Mouse (Mus musculus) midbrain, embryonic 13.5 days (tissue): Measurements from ENCODE around the gene Dock3. TPM values are rescaled to one million over a fixed set of nuclear protein-coding genes. Genes with fewer than 3 reads are reported as not detected.

Source experiments
- ATAC-seq: fragments of 200-750 bp; cut with Nextera tagmentation; 2 replicates; pipeline ENCODE4 v1.8.0; 2017; ENCODE audit warnings: mild to moderate bottlenecking, moderate TSS enrichment, moderate library complexity
- H3K27ac ChIP-seq: fragments of 300-500 bp; sonication (generic); 2 replicates; pipeline ENCODE4 v1.5.1; 2015; ENCODE audit warnings: inconsistent platforms, mild to moderate bottlenecking, moderate library complexity
- H3K27me3 ChIP-seq: fragments of 300-500 bp; sonication (generic); 2 replicates; pipeline ENCODE4 v1.6.1; 2015; ENCODE audit warnings: mild to moderate bottlenecking, inconsistent platforms
- H3K36me3 ChIP-seq: fragments of 300-500 bp; sonication (generic); 2 replicates; pipeline ENCODE4 v1.6.1; 2015; ENCODE audit warnings: mild to moderate bottlenecking, inconsistent platforms
- H3K4me1 ChIP-seq: fragments of 300-500 bp; sonication (generic); replicated peaks from 2 replicates; pipeline ENCODE4 v1.6.1; 2015; ENCODE audit warnings: inconsistent platforms
- H3K4me2 ChIP-seq: fragments of 300-500 bp; sonication (generic); replicated peaks from 2 replicates; pipeline ENCODE4 v1.6.1; 2015; ENCODE audit warnings: moderate library complexity, mild to moderate bottlenecking, inconsistent platforms
- H3K4me3 ChIP-seq: fragments of 300-500 bp; sonication (generic); replicated peaks from 2 replicates; pipeline ENCODE4 v1.5.1; 2015; ENCODE audit warnings: mild to moderate bottlenecking, inconsistent platforms
- H3K9ac ChIP-seq: fragments of 300-500 bp; sonication (generic); replicated peaks from 2 replicates; pipeline ENCODE4 v1.6.1; 2015; ENCODE audit warnings: mild to moderate bottlenecking, inconsistent platforms
- H3K9me3 ChIP-seq: fragments of 300-500 bp; sonication (generic); 2 replicates; pipeline ENCODE4 v1.6.1; 2016; ENCODE audit warnings: mild to moderate bottlenecking, inconsistent platforms
- WGBS: fragments of 180-500 bp; shearing (Covaris S2); methylation state at CpG from one replicate; pipeline ENCODE4 v1.1.7; 2015; 5-methylcytosine and 5-hydroxymethylcytosine counted together
- polyA plus RNA-seq: library from polyadenylated mRNA; unstranded; fragments of >200 nt; fragmentation: Nextera tagmentation; extraction: Ambion mirVana; gene quantifications from 2 replicates; pipeline ENCODE4 v1.2.1, GENCODE M21; 2015

The Dock3 gene
- 14.0 and 20.2 TPM in 2 replicates for polyA plus RNA-seq

GRCm38 (mm10) chr9:107231539-107232139 lies at the start of gene Dock3:
Dock3 (minus strand) TSS chr9:107231909.
- WGBS = under 1% methylated on average over 74 of the region's 87 CpGs
- peak within 1 kb of the TSS; percentile 95 for H3K27ac ChIP-seq
- H3K9ac ChIP-seq = peak within 1 kb of the TSS; percentile 92
- no peaks in the 10 kb centered on the region for H3K9me3 ChIP-seq
- peak within 1 kb of the TSS; percentile 72 for H3K4me2 ChIP-seq
- H3K27me3 ChIP-seq = peaks cover 41% of the 10 kb centered on the region
- H3K36me3 ChIP-seq = no peaks in the 10 kb centered on the region
- H3K4me3 ChIP-seq = peak within 1 kb of the TSS; percentile 93
- peak; percentile 93 for ATAC-seq
- peaks cover 13% of the 10 kb centered on the region for H3K4me1 ChIP-seq

- no peak for ATAC-seq
- Histone ChIP-seq H3K9ac (0 out of 2 replicates have a peak overlapping the region, but pooled peaks have one; percentile 11), H3K4me1 (peaks cover 25% of the 10 kb centered on the region), H3K36me3 (no peaks in the 10 kb centered on the region), H3K4me3 (no peak overlapping the region), H3K27ac (no peak overlapping the region), H3K4me2 (peak overlapping the region; percentile 15; the same call in 1 of the 2 replicates), H3K27me3 (no peaks in the 10 kb centered on the region), H3K9me3 (no peaks in the 10 kb centered on the region)
- WGBS = 46% methylated on average over 13 of the region's 13 CpGs
These were observed 48.8 kb upstream of the Dock3 start for GRCm38 (mm10) chr9:107280322-107281027.

- Histone ChIP-seq H3K4me3 (no peak overlapping the region), H3K27ac (no peak overlapping the region; the same call in 1 of the 2 replicates), H3K9me3 (no peaks in the 10 kb centered on the region), H3K4me2 (peak overlapping the region; percentile 15; the same call in 1 of the 2 replicates), H3K9ac (0 out of 2 replicates have a peak overlapping the region, but pooled peaks have one; percentile 11), H3K4me1 (peaks cover 25% of the 10 kb centered on the region), H3K36me3 (no peaks in the 10 kb centered on the region), H3K27me3 (no peaks in the 10 kb centered on the region)
- 0 out of 2 replicates have a peak, but pooled peaks have one; percentile 45 for ATAC-seq
- 24% methylated on average over 16 of the region's 16 CpGs for WGBS
These were observed 47.9 kb upstream of the Dock3 start for GRCm38 (mm10) chr9:107279378-107280321.

GRCm38 (mm10) chr9:107278527-107279377 lies 47.0 kb upstream of the Dock3 start:
- peak; percentile 56 for ATAC-seq
- 57% methylated on average over 8 of the region's 8 CpGs for WGBS
- Histone ChIP-seq H3K9me3 (no peaks in the 10 kb centered on the region), H3K4me1 (peaks cover 25% of the 10 kb centered on the region), H3K27me3 (no peaks in the 10 kb centered on the region), H3K4me2 (no peak overlapping the region), H3K4me3 (no peak overlapping the region), H3K9ac (no peak overlapping the region), H3K27ac (no peak overlapping the region), H3K36me3 (no peaks in the 10 kb centered on the region)

GRCm38 (mm10) chr9:107278126-107278525 lies 46.4 kb upstream of the Dock3 start:
- no peak overlapping the region for H3K27ac ChIP-seq
- no peak for ATAC-seq

GRCm38 (mm10) chr9:107277603-107278002 lies 45.9 kb upstream of the Dock3 start:
- no peaks in the 10 kb centered on the region for H3K36me3 ChIP-seq
- H3K4me3 ChIP-seq = no peak overlapping the region
- H3K27me3 ChIP-seq = no peaks in the 10 kb centered on the region
- H3K9ac ChIP-seq = no peak overlapping the region
- peaks cover 25% of the 10 kb centered on the region for H3K4me1 ChIP-seq
- H3K9me3 ChIP-seq = no peaks in the 10 kb centered on the region
- H3K4me2 ChIP-seq = no peak overlapping the region
- 86% methylated on average over 7 of the region's 7 CpGs for WGBS
- H3K27ac ChIP-seq = no peak overlapping the region
- ATAC-seq = no peak

More at GRCm38 (mm10) chr9:107278126-107278525, 46.4 kb upstream of the Dock3 start:
- Histone ChIP-seq H3K27me3 (no peaks in the 10 kb centered on the region), H3K36me3 (no peaks in the 10 kb centered on the region), H3K9me3 (no peaks in the 10 kb centered on the region), H3K4me2 (no peak overlapping the region), H3K9ac (no peak overlapping the region), H3K4me1 (peaks cover 25% of the 10 kb centered on the region), H3K4me3 (no peak overlapping the region)
- WGBS = 40% methylated on average over 4 of the region's 4 CpGs

- ATAC-seq = no peak
- WGBS = 87% methylated on average over 5 of the region's 5 CpGs
These were observed 44.0 kb upstream of the Dock3 start for GRCm38 (mm10) chr9:107275710-107276109.

GRCm38 (mm10) chr9:107274751-107275150 lies 43.0 kb upstream of the Dock3 start:
- 84% methylated on average over 6 of the region's 6 CpGs for WGBS
- H3K4me1 ChIP-seq = peaks cover 16% of the 10 kb centered on the region
- no peaks in the 10 kb centered on the region for H3K27me3 ChIP-seq
- no peaks in the 10 kb centered on the region for H3K9me3 ChIP-seq
- ATAC-seq = no peak
- no peak overlapping the region for H3K9ac ChIP-seq
- H3K27ac ChIP-seq = no peak overlapping the region
- no peaks in the 10 kb centered on the region for H3K36me3 ChIP-seq
- no peak overlapping the region for H3K4me3 ChIP-seq
- no peak overlapping the region for H3K4me2 ChIP-seq

More at GRCm38 (mm10) chr9:107275710-107276109, 44.0 kb upstream of the Dock3 start:
- H3K4me3 ChIP-seq = no peak overlapping the region
- no peaks in the 10 kb centered on the region for H3K36me3 ChIP-seq
- no peak overlapping the region for H3K4me2 ChIP-seq
- H3K4me1 ChIP-seq = peaks cover 25% of the 10 kb centered on the region
- no peaks in the 10 kb centered on the region for H3K27me3 ChIP-seq
- H3K9me3 ChIP-seq = no peaks in the 10 kb centered on the region
- H3K27ac ChIP-seq = no peak overlapping the region
- no peak overlapping the region for H3K9ac ChIP-seq

GRCm38 (mm10) chr9:107273184-107273583 lies 41.5 kb upstream of the Dock3 start:
- peaks cover under 1% of the 10 kb centered on the region; the same call in 1 of the 2 replicates for H3K4me1 ChIP-seq
- 82% methylated on average over 10 of the region's 10 CpGs for WGBS
- H3K27ac ChIP-seq = no peak overlapping the region
- no peaks in the 10 kb centered on the region for H3K36me3 ChIP-seq
- H3K4me2 ChIP-seq = no peak overlapping the region
- H3K9ac ChIP-seq = no peak overlapping the region
- no peaks in the 10 kb centered on the region for H3K27me3 ChIP-seq
- H3K9me3 ChIP-seq = no peaks in the 10 kb centered on the region
- no peak for ATAC-seq
- no peak overlapping the region for H3K4me3 ChIP-seq

- 81% methylated on average over 4 of the region's 4 CpGs for WGBS
These were observed 40.6 kb upstream of the Dock3 start for GRCm38 (mm10) chr9:107272284-107272683.

More at GRCm38 (mm10) chr9:107272284-107272683, 40.6 kb upstream of the Dock3 start:
- no peak overlapping the region for H3K4me2 ChIP-seq
- no peaks in the 10 kb centered on the region for H3K27me3 ChIP-seq
- no peaks in the 10 kb centered on the region for H3K4me1 ChIP-seq
- H3K27ac ChIP-seq = no peak overlapping the region
- no peak overlapping the region for H3K9ac ChIP-seq
- H3K9me3 ChIP-seq = no peaks in the 10 kb centered on the region
- no peak overlapping the region for H3K4me3 ChIP-seq
- H3K36me3 ChIP-seq = no peaks in the 10 kb centered on the region
- ATAC-seq = no peak
